Mouse (Mus musculus) kidney, postnatal 0 days (tissue): ENCODE data around the gene Usp39. TPM values are rescaled to one million over a fixed set of nuclear protein-coding genes. Genes with fewer than 3 reads are reported as not detected.

Experiments
- ATAC-seq: fragments of 200-750 bp; cut with Nextera tagmentation; replicated peaks from 2 replicates; pipeline ENCODE4 v1.8.0; 2017; ENCODE audit warnings: low read depth, moderate number of reproducible peaks, moderate TSS enrichment, moderate library complexity; ENCODE audit not compliant: low FRiP score
- DNase-seq: peaks from one replicate; pipeline ENCODE4 v3.0.0-alpha.2; 2016; ENCODE audit warnings: low spot score
- H3K27ac ChIP-seq: fragments of 300-500 bp; sonication (generic); 2 replicates; pipeline ENCODE4 v1.5.1; 2014; ENCODE audit warnings: mild to moderate bottlenecking
- H3K27me3 ChIP-seq: fragments of 300-500 bp; sonication (generic); 2 replicates; pipeline ENCODE4 v1.6.1; 2014; ENCODE audit warnings: low read length, mixed read lengths; ENCODE audit not compliant: insufficient read depth
- H3K36me3 ChIP-seq: fragments of 300-500 bp; sonication (generic); 2 replicates; pipeline ENCODE4 v1.6.1; 2014; ENCODE audit warnings: low read length, mixed read lengths; ENCODE audit not compliant: insufficient read depth
- H3K4me1 ChIP-seq: fragments of 300-500 bp; sonication (generic); replicated peaks from 2 replicates; pipeline ENCODE4 v1.6.1; 2014; ENCODE audit warnings: antibody characterized with exemption, low read length, mixed read lengths; ENCODE audit not compliant: insufficient read depth
- H3K4me2 ChIP-seq: fragments of 300-500 bp; sonication (generic); 2 replicates; pipeline ENCODE4 v1.6.1; 2014; ENCODE audit warnings: mild to moderate bottlenecking, low read length, moderate library complexity, mixed read lengths
- H3K4me3 ChIP-seq: fragments of 300-500 bp; sonication (generic); replicated peaks from 2 replicates; pipeline ENCODE4 v1.5.1; 2014; ENCODE audit warnings: low read depth, low read length
- H3K9ac ChIP-seq: fragments of 300-500 bp; sonication (generic); 2 replicates; pipeline ENCODE4 v1.6.1; 2014; ENCODE audit warnings: low read depth, low read length
- H3K9me3 ChIP-seq: fragments of 300-500 bp; sonication (generic); replicated peaks from 2 replicates; pipeline ENCODE4 v1.6.1; 2016; ENCODE audit warnings: low read length, inconsistent platforms, mixed read lengths
- CTCF ChIP-seq: IDR thresholded peaks from 2 replicates; pipeline ENCODE4 v1.5.1; 2016; ENCODE audit warnings: antibody characterized with exemption, low read depth, mild to moderate bottlenecking, moderate library complexity
- WGBS: fragments of 180-500 bp; shearing (Covaris S2); extraction: QIAGEN DNeasy Blood & Tissue Kit; methylation state at CpG from one replicate; pipeline ENCODE4 v1.1.7; 2014; 5-methylcytosine and 5-hydroxymethylcytosine counted together
- polyA plus RNA-seq: library from polyadenylated mRNA; unstranded; fragments of >200 nt; fragmentation: Nextera tagmentation; extraction: Ambion mirVana; gene quantifications from 2 replicates; pipeline ENCODE4 v1.2.1, GENCODE M21; 2015

The Usp39 gene
- polyA plus RNA-seq, 1 experiment from 2014 or later = 35.6 TPM

DNA sequence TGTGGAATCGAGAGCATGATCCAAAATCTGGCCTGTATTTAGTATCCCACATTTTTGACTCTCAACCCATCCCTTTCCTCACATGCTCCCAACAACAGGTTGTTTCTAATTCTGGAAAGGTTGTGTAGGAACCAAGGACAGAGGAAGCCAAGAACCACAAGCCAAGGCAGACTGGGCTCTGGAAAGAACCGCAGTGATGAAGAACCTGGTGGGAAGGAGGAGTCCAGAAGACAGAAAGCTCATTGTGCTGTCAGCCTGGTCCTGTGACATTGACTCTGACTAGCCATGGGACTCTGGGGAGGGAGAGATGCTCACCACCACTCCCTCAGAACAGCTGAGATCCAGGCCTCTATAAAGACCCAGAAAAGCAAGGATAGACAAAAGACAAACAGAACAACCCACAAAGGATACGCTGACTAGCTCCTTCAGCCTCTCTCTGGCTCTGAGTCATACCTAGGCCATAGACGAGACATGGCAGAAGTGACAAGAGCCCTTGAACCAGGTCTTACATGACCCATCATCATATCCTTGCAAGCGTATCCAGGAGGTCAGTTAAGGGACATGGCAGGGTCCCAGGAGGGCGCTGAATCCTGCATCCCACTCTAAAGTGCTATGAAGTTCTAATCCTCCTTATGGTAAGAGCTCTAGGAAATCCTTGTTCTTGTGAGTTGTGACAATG, 38.3 kb upstream of the Usp39 start:
- Histone ChIP-seq H3K4me1 (peaks cover 9% of the 10 kb centered on the region; the same call in 1 of the 2 replicates), H3K27ac (no peak overlapping the region), H3K27me3 (no peaks in the 10 kb centered on the region), H3K9ac (no peak overlapping the region), H3K36me3 (peaks cover 7% of the 10 kb centered on the region), H3K4me2 (no peak overlapping the region), H3K4me3 (no peak overlapping the region), H3K9me3 (no peaks in the 10 kb centered on the region)
- no peak for DNase-seq
- ATAC-seq = no peak
- no peak for TF ChIP-seq CTCF
- WGBS = 83% methylated on average over 6 of the region's 6 CpGs

DNA sequence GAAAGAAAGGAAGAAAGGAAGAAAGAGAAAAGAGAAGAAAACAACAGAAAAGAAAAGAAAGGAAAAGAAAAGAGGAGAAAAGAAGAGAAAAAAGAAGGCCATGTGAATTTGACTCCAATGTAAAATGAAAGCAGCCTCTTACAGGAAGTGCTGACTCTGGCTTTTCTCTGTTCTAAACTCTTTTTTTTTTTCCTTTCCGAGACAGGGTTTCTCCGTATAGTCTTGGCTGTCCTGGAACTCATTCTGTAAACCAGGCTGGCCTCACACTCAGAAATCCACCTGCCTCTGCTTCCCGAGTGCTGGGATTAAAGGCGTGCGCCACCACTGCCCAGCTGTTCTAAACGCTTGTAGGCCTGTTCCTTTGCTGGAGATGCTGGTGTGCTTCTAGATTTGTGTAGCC, 37.5 kb upstream of the Usp39 start:
- TF ChIP-seq CTCF = no peak
- no peak for ATAC-seq
- no peak overlapping the region for H3K4me2 ChIP-seq
- peaks cover under 1% of the 10 kb centered on the region; the same call in 1 of the 2 replicates for H3K4me1 ChIP-seq
- DNase-seq = no peak
- peaks cover 4% of the 10 kb centered on the region for H3K36me3 ChIP-seq
- WGBS = 72% methylated on average over 6 of the region's 6 CpGs
- no peak overlapping the region for H3K4me3 ChIP-seq
- H3K9ac ChIP-seq = no peak overlapping the region
- H3K27me3 ChIP-seq = no peaks in the 10 kb centered on the region
- H3K9me3 ChIP-seq = no peaks in the 10 kb centered on the region
- H3K27ac ChIP-seq = no peak overlapping the region

DNA sequence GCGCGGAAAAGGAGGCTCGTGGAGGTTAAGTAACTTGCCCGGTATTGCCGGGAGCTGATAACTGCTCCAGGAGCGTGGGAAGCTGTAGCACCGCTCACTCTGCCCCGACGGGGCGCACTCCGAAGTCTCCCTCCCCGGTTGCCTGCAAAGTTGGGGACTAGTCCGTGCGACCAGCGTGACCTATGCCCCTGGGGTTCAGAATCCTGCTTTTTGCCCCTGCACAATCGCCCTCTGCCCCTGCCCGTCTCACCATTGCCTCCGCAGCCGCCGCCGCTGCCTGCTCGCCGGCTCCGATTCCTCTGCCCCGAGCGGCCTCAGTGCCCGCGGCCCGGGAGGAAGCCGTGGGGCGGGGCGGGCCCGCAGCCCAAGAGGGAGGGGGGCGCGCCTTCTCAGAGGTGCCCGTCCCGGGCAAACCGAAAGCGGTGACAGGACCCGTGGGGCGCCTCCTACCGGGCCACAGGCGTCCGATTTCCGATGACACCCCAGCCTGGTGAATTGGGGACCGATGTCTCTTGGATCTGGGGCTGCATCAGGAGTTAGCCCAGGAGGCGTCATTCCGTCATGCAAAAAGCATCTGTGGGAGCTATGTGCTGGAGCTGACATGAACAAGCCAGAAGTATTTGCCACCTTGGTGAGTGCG, 35.3 kb upstream of the Usp39 start, which contains the start of gene Vamp5:
Gene Vamp5 (minus strand): TSS at position 338 of the 640 bp plus-strand sequence.
- DNase-seq (peak; percentile 76), ATAC-seq (peak; percentile 82)
- H3K36me3 ChIP-seq = peaks cover 2% of the 10 kb centered on the region
- H3K4me1 ChIP-seq = no peaks in the 10 kb centered on the region
- no peaks in the 10 kb centered on the region for H3K27me3 ChIP-seq
- peak within 1 kb of the TSS; percentile 78 for H3K9ac ChIP-seq
- peak within 1 kb of the TSS; percentile 73 for H3K27ac ChIP-seq
- WGBS = 1% methylated on average over 48 of the region's 49 CpGs
- H3K9me3 ChIP-seq = no peaks in the 10 kb centered on the region
- peak within 1 kb of the TSS; percentile 60 for H3K4me3 ChIP-seq
- peak within 1 kb of the TSS; percentile 79 for H3K4me2 ChIP-seq
- peak; percentile 33; the same call in 1 of the 2 replicates for TF ChIP-seq CTCF

DNA sequence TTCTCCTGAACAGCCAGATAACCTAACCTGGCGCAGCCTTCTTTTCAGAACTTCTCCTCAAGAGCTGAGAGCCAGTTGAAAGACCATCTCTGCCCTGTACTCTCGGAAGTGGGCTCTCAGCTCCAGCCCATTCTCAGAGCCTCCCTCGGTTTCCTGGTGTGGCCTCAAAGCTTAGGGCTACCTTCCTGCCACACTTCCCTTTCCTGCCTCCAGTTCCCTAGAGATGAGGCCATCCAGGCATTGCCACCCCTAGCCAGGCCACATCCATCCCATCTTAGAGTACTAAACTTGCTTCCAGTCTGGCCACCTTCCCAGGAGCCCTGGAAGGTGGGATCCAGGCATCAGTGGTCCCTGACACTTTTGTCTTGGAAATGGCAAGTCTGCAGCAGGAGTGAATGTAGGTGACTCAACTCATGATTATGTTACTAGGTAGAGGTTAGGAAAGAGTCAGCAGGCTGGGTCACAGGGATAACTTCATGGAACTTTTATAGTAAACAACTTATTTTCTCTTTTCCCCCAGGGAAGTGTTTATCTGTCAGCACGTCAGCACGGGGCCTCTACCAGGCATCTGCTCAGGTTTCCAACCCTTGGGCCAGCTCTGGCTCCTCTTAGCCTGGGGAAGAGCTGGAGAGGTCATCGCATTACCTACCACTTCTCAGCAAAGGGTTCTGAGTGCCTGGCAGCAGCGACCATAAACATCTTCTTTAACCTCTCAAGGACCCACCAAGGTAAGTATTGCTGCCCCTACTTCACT, 34.6 kb upstream of the Usp39 start:
- no peak for TF ChIP-seq CTCF
- ATAC-seq = no peak
- Histone ChIP-seq H3K4me3 (peak overlapping the region; percentile 60), H3K27me3 (no peaks in the 10 kb centered on the region), H3K4me1 (no peaks in the 10 kb centered on the region), H3K27ac (peak overlapping the region; percentile 73), H3K36me3 (no peaks in the 10 kb centered on the region), H3K9ac (peak overlapping the region; percentile 78), H3K4me2 (peak overlapping the region; percentile 79), H3K9me3 (no peaks in the 10 kb centered on the region)
- 42% methylated on average over 7 of the region's 7 CpGs for WGBS
- DNase-seq = no peak

DNA sequence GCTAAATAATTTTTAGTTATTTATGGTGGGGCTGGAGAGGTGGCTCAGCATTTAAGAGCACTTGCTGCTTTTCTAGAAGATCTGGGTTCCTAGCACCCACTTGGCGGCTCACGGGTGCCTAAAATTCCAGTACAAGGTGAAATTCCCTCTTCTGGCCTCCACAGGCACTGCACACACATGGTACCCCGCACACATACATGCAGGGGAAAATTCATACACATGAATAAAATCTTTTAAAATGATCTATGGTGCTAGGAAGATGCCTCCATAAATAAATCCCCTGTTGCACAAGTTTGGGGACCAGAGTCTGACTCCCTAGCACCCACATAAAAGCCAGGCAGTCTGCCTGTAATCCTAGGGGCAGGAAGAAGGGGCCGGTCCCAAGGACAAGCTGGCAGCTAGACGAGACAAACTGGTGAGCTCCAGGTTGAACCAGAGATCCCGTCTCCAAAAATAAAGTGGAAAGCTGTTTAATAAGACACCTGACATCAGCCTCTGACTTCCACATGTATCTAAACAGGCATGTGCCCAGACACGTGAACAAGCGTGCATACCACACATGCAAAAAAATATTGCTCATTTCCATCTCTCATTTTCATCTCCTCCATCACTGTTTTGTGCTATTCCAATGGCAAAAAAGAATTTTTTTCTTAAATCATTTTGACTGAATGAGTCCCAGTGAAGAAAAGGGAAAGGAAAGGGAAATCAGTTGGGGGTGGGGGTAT, 33.7 kb upstream of the Usp39 start:
- H3K4me3 ChIP-seq = 0 out of 2 replicates have a peak overlapping the region, but pooled peaks have one; percentile 60
- DNase-seq = no peak
- whole genome bisulfite sequencing = 84% methylated on average over 8 of the region's 8 CpGs

More for the DNA sequence above, 33.7 kb upstream of the Usp39 start:
- no peak overlapping the region for H3K9ac ChIP-seq
- H3K27ac ChIP-seq = no peak overlapping the region
- no peak for ATAC-seq
- H3K27me3 ChIP-seq = no peaks in the 10 kb centered on the region
- no peaks in the 10 kb centered on the region for H3K4me1 ChIP-seq
- H3K9me3 ChIP-seq = no peaks in the 10 kb centered on the region
- TF ChIP-seq CTCF = no peak
- H3K36me3 ChIP-seq = no peaks in the 10 kb centered on the region
- H3K4me2 ChIP-seq = peak overlapping the region; percentile 79
